Mouse (Mus musculus) heart, embryonic 15.5 days (tissue): Measurements from ENCODE around the gene Mpp3. TPM values are rescaled to one million over a fixed set of nuclear protein-coding genes. Genes with fewer than 3 reads are reported as not detected.
A peak's percentile ranks its signal among the peaks of the same experiment; 100 is the strongest.

Experiments used
- ATAC-seq: fragments of 200-750 bp; cut with Nextera tagmentation; replicated peaks from 2 replicates; pipeline ENCODE4 v1.8.0; 2017; ENCODE audit warnings: low read depth, moderate TSS enrichment; ENCODE audit not compliant: insufficient number of reproducible peaks, insufficient read depth, low FRiP score
- H3K27ac ChIP-seq: fragments of 300-500 bp; sonication (generic); 2 replicates; pipeline ENCODE4 v1.5.1; 2015; ENCODE audit warnings: mild to moderate bottlenecking, inconsistent platforms
- H3K27me3 ChIP-seq: fragments of 300-500 bp; sonication (generic); 2 replicates; pipeline ENCODE4 v1.6.1; 2015; ENCODE audit warnings: inconsistent platforms
- H3K36me3 ChIP-seq: fragments of 300-500 bp; sonication (generic); 2 replicates; pipeline ENCODE4 v1.6.1; 2015; ENCODE audit warnings: mild to moderate bottlenecking, inconsistent platforms
- H3K4me1 ChIP-seq: fragments of 300-500 bp; sonication (generic); replicated peaks from 2 replicates; pipeline ENCODE4 v1.6.1; 2015; ENCODE audit warnings: inconsistent platforms
- H3K4me2 ChIP-seq: fragments of 300-500 bp; sonication (generic); 2 replicates; pipeline ENCODE4 v1.6.1; 2015; ENCODE audit warnings: inconsistent platforms, mild to moderate bottlenecking, moderate library complexity
- H3K4me3 ChIP-seq: fragments of 300-500 bp; sonication (generic); 2 replicates; pipeline ENCODE4 v1.5.1; 2015; ENCODE audit warnings: mild to moderate bottlenecking, inconsistent platforms
- H3K9ac ChIP-seq: fragments of 300-500 bp; sonication (generic); 2 replicates; pipeline ENCODE4 v1.6.1; 2015; ENCODE audit warnings: mild to moderate bottlenecking, inconsistent platforms
- H3K9me3 ChIP-seq: fragments of 300-500 bp; sonication (generic); replicated peaks from 2 replicates; pipeline ENCODE4 v1.6.1; 2016; ENCODE audit warnings: inconsistent platforms
- WGBS: fragments of 180-500 bp; shearing (Covaris S2); methylation state at CpG from one replicate; pipeline ENCODE4 v1.1.7; 2015; ENCODE audit warnings: mixed read lengths; 5-methylcytosine and 5-hydroxymethylcytosine counted together
- polyA plus RNA-seq: library from polyadenylated mRNA; unstranded; fragments of >200 nt; fragmentation: Nextera tagmentation; extraction: Ambion mirVana; gene quantifications from 2 replicates; pipeline ENCODE4 v1.2.1, GENCODE M21; 2015

Mpp3 gene
- polyA plus RNA-seq, 1 experiment from 2014 or later, result 2.9 TPM

GRCm38 (mm10) chr11:102039487-102040137 lies 11.4 kb upstream of the Mpp3 start:
- H3K4me3 ChIP-seq, result no peak overlapping the region
- 61% methylated on average over 13 of the region's 13 CpGs for WGBS
- 0 out of 2 replicates have a peak, but pooled peaks cover 4% of the 10 kb centered on the region for H3K4me1 ChIP-seq
- H3K9ac ChIP-seq, result no peak overlapping the region
- no peaks in the 10 kb centered on the region for H3K36me3 ChIP-seq
- H3K27me3 ChIP-seq, result no peaks in the 10 kb centered on the region
- no peak overlapping the region for H3K27ac ChIP-seq
- no peaks in the 10 kb centered on the region for H3K9me3 ChIP-seq
- no peak overlapping the region for H3K4me2 ChIP-seq
- ATAC-seq, result no peak

DNA sequence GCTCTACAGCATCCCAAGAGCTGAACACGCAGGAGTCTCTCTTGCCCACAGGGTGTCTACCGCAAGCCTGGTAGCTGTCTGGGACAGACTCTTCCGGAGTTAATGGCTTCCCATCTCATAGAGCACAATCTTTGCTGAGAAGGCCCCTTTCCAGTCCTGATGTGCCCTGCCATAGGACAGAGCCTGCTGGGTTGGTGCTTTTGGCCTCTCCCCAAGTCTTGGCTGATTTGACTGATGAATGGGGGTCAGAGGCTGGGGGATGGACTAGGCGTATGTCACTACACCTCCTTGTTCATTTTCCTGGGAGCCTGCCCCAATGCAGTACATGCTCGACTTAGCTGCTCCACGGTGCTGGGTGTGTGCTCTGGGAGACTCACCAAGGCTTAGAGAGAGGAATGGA lies 9.5 kb upstream of the Mpp3 start:
- WGBS, result 81% methylated on average over 6 of the region's 6 CpGs
- Histone ChIP-seq H3K27me3 (no peaks in the 10 kb centered on the region), H3K4me1 (0 out of 2 replicates have a peak, but pooled peaks cover 4% of the 10 kb centered on the region), H3K4me3 (no peak overlapping the region), H3K9me3 (no peaks in the 10 kb centered on the region), H3K36me3 (no peaks in the 10 kb centered on the region), H3K4me2 (no peak overlapping the region), H3K9ac (no peak overlapping the region), H3K27ac (no peak overlapping the region)
- ATAC-seq, result no peak

DNA sequence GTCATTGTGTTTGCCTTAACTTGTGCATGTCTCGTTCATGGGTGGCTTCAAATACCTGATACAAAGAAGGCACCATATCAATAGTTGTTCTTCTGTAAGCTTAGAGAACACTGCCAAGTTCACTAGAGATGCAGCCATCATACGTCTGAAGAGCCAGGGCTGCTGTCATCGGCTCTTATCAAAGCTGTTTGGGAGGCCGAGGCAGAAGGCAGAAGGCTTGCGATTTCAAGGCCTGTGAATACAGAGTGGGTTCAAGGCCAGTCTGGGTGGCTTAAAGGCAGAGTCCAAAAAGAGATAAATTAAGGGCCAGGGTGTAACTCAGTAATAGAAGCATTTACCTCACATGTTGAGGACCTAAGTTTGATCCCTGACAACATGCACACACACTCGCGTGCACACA lies 8.1 kb upstream of the Mpp3 start:
- ATAC-seq, result no peak
- Histone ChIP-seq H3K27me3 (no peaks in the 10 kb centered on the region), H3K4me3 (no peak overlapping the region), H3K9ac (no peak overlapping the region), H3K27ac (no peak overlapping the region), H3K36me3 (no peaks in the 10 kb centered on the region), H3K9me3 (no peaks in the 10 kb centered on the region), H3K4me2 (no peak overlapping the region), H3K4me1 (0 out of 2 replicates have a peak, but pooled peaks cover 4% of the 10 kb centered on the region)
- WGBS, result 52% methylated on average over 7 of the region's 7 CpGs

- no peak for ATAC-seq
- H3K4me2 ChIP-seq, result no peak overlapping the region
- no peak overlapping the region for H3K4me3 ChIP-seq
- H3K27ac ChIP-seq, result no peak overlapping the region
- H3K9me3 ChIP-seq, result no peaks in the 10 kb centered on the region
- H3K9ac ChIP-seq, result no peak overlapping the region
- 63% methylated on average over 5 of the region's 5 CpGs for WGBS
- no peaks in the 10 kb centered on the region for H3K36me3 ChIP-seq
- H3K27me3 ChIP-seq, result no peaks in the 10 kb centered on the region
- H3K4me1 ChIP-seq, result 0 out of 2 replicates have a peak, but pooled peaks cover 4% of the 10 kb centered on the region
Measured at GRCm38 (mm10) chr11:102035456-102035960, 7.2 kb upstream of the Mpp3 start.

- H3K27me3 ChIP-seq, result no peaks in the 10 kb centered on the region
- H3K4me2 ChIP-seq, result no peak overlapping the region
- no peak overlapping the region for H3K9ac ChIP-seq
- no peaks in the 10 kb centered on the region for H3K9me3 ChIP-seq
- WGBS, result 70% methylated on average over 8 of the region's 8 CpGs
- H3K36me3 ChIP-seq, result no peaks in the 10 kb centered on the region
- H3K4me1 ChIP-seq, result 0 out of 2 replicates have a peak, but pooled peaks cover 4% of the 10 kb centered on the region
- no peak overlapping the region for H3K27ac ChIP-seq
- no peak for ATAC-seq
- no peak overlapping the region for H3K4me3 ChIP-seq
Measured at GRCm38 (mm10) chr11:102034887-102035286, 6.6 kb upstream of the Mpp3 start.

- Histone ChIP-seq H3K36me3 (no peaks in the 10 kb centered on the region), H3K27me3 (no peaks in the 10 kb centered on the region), H3K4me1 (no peaks in the 10 kb centered on the region), H3K4me3 (no peak overlapping the region), H3K27ac (no peak overlapping the region), H3K9ac (no peak overlapping the region), H3K9me3 (no peaks in the 10 kb centered on the region), H3K4me2 (no peak overlapping the region)
- 88% methylated on average over 12 of the region's 12 CpGs for WGBS
- ATAC-seq, result no peak
Measured at GRCm38 (mm10) chr11:102033055-102033591, 4.9 kb upstream of the Mpp3 start.

DNA sequence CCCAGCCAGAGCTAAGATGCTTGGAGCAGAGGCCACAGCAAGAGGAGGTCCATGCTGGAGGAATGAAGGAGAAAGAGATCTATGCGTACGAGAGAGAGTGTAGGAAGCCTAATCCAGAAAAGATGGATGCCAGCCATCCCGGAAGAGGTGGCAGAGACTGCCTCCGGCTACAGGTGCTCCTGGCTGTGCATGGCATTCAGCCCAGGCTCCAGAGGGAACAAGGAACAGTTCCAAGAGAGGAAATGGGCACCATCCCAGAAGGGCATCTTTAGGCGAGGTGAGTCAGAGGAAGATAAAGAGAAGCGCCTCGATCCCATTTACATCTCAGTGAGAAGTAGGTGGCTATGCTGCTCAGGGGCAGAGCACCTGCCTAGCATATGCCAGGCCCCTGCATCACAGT lies 2.9 kb upstream of the Mpp3 start:
- no peaks in the 10 kb centered on the region for H3K27me3 ChIP-seq
- H3K27ac ChIP-seq, result no peak overlapping the region
- WGBS, result 74% methylated on average over 7 of the region's 7 CpGs
- H3K4me1 ChIP-seq, result peaks cover 11% of the 10 kb centered on the region
- H3K4me2 ChIP-seq, result no peak overlapping the region
- no peaks in the 10 kb centered on the region for H3K36me3 ChIP-seq
- H3K9me3 ChIP-seq, result no peaks in the 10 kb centered on the region
- no peak overlapping the region for H3K9ac ChIP-seq
- no peak for ATAC-seq
- no peak overlapping the region for H3K4me3 ChIP-seq

- WGBS, result 44% methylated on average over 7 of the region's 7 CpGs
- no peak overlapping the region for H3K27ac ChIP-seq
- H3K36me3 ChIP-seq, result no peaks in the 10 kb centered on the region
- no peaks in the 10 kb centered on the region for H3K9me3 ChIP-seq
- H3K27me3 ChIP-seq, result no peaks in the 10 kb centered on the region
- H3K9ac ChIP-seq, result no peak overlapping the region
- H3K4me3 ChIP-seq, result no peak overlapping the region
- H3K4me1 ChIP-seq, result peaks cover 14% of the 10 kb centered on the region
- H3K4me2 ChIP-seq, result no peak overlapping the region
- no peak for ATAC-seq
Measured at GRCm38 (mm10) chr11:102029966-102030365, 1.7 kb upstream of the Mpp3 start.

DNA sequence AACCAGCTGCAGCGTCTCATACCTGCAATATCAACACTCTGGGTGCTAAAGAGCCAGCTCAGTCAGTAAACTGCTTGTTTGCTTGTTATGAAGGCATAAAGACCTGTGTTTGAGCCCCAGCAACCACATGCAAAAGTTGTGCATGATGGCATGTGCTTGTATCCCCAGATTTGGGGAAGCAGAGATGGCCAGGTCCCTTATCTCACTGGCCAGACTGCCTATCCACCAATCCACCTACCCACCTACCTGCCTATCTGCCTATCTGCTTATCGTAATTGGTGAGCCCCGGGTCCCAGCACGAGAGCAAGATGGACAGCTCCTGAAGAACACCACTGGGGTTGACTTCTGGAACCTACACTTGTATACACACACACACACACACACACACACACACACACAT lies 1.0 kb upstream of the Mpp3 start:
- peaks cover 14% of the 10 kb centered on the region for H3K4me1 ChIP-seq
- H3K4me2 ChIP-seq, result no peak overlapping the region
- 64% methylated on average over 4 of the region's 4 CpGs for WGBS
- no peak overlapping the region for H3K4me3 ChIP-seq
- no peaks in the 10 kb centered on the region for H3K36me3 ChIP-seq
- no peak overlapping the region for H3K27ac ChIP-seq
- ATAC-seq, result no peak
- no peaks in the 10 kb centered on the region for H3K9me3 ChIP-seq
- H3K27me3 ChIP-seq, result no peaks in the 10 kb centered on the region
- no peak overlapping the region for H3K9ac ChIP-seq

GRCm38 (mm10) chr11:102027361-102028017 lies 772 bp downstream of the Mpp3 start:
- H3K27ac ChIP-seq, result peak overlapping the region; percentile 63; the same call in 1 of the 2 replicates
- peaks cover 14% of the 10 kb centered on the region for H3K4me1 ChIP-seq
- H3K9ac ChIP-seq, result peak overlapping the region; percentile 66
- no peaks in the 10 kb centered on the region for H3K9me3 ChIP-seq
- H3K4me2 ChIP-seq, result peak overlapping the region; percentile 96
- no peak for ATAC-seq
- H3K4me3 ChIP-seq, result peak overlapping the region; percentile 77
- WGBS, result 7% methylated on average over 12 of the region's 12 CpGs
- H3K27me3 ChIP-seq, result peaks cover 8% of the 10 kb centered on the region; the same call in 1 of the 2 replicates
- H3K36me3 ChIP-seq, result no peaks in the 10 kb centered on the region

GRCm38 (mm10) chr11:102026694-102027360 lies 1.4 kb downstream of the Mpp3 start:
- Histone ChIP-seq H3K4me3 (peak overlapping the region; percentile 77), H3K9me3 (no peaks in the 10 kb centered on the region), H3K27me3 (peaks cover 8% of the 10 kb centered on the region; the same call in 1 of the 2 replicates), H3K27ac (peak overlapping the region; percentile 63), H3K9ac (peak overlapping the region; percentile 66), H3K4me2 (peak overlapping the region; percentile 96), H3K36me3 (no peaks in the 10 kb centered on the region), H3K4me1 (peaks cover 14% of the 10 kb centered on the region)
- under 1% methylated on average over 29 of the region's 73 CpGs for WGBS
- ATAC-seq, result peak; percentile 86
